Mouse (Mus musculus) spleen, adult 12 weeks (tissue): ENCODE measurements around the gene Ccdc160.

Experiments
- DNase-seq: peaks from one replicate; pipeline ENCODE4 v3.0.0; 2022; ENCODE audit warnings: low spot score

Gene Ccdc160

DNA sequence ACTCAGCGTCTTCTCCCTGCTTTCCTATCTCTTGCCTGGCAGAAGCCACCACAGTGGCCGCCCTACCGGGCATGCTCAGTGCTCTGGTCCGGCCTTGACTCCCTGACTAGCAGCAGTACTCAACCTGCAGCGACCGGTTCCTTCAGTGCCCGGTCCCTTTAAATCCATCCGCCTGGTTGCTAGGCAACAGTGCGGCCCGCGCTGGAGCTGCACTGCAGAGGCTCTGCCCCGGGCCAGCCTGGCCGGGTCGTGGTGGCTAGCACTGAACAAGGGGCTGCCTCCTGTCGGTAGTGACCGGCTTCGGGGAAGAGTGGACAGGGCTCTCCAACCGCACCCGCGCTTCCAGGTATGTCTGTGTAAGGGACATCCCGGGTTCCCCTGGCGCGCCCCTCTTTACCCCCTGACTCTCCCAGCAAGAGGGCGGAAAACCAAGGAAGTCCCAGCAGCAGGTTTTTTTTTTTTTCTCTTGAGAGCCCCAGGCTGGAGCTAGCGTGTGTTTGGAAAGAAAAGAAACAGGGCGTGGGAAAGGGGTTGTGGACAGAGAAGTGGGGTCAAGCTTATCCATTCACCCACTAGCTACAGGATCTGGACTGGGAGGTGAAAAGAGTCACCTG lies at the start of gene Ccdc160:
Gene Ccdc160, plus strand, starts transcription at position 221 of the 614 bp plus-strand sequence.
- DNase-seq: no peak

DNA sequence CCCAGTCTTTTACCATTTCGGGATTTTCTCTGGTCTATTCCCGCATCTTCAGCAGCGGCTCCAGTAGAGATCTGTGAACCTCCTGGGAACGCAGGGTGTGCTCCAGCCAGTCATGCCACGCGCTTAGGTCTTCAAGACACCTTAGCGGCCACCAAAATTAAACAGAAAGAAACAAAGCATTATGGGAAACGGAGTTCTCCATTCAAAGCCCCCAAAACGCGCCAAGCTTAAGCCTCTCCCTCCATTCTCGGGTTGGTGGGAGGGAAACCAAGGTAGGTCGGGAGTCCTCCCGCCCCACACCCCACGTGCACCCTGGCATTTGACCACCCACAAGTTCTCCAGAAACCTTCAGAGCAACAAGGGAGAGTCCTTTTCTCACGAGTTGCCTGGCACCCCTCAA lies 47.2 kb upstream of the Ccdc160 start:
- no peak for DNase-seq

DNA sequence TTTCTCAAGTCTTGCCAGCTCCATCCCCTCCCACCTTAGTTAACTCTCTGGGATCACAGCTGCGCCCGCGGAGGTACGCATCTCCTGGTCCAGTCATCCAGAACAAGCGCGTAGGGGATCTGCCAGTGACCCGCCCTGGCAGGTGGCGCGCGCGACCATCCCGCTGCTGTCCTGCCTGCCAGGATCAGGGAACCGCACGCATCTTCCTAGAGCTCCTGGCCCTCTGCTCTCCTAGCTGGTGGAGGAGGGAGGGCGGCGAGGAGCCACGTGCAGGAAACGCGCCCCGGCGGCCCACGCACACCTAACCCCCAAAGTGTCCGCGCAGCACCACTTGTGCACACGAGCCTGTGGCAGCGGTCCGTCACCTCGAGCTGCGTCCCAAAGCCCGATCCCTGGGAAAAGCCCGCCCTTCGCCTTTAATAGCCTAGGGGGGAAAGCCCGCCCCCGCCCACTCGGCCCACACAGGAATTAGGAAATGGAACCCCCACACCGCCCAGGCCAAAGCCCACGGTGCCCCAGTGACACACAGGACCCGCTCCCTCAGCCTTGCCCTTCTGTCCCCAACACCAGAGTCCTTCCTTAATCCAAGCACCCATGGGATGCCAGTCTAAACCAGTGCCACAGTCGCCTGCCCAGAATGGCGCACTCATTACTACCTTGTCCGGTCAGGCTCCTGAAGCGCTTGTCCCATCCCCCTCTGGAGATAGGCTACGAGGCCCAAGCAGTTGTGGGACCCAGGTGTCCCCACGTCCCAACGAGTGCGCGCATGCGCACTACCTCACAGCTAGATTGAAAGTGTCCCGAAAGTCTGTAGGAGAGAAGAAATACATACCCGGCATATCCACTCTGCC lies 46.6 kb upstream of the Ccdc160 start:
- no peak for DNase-seq

DNA sequence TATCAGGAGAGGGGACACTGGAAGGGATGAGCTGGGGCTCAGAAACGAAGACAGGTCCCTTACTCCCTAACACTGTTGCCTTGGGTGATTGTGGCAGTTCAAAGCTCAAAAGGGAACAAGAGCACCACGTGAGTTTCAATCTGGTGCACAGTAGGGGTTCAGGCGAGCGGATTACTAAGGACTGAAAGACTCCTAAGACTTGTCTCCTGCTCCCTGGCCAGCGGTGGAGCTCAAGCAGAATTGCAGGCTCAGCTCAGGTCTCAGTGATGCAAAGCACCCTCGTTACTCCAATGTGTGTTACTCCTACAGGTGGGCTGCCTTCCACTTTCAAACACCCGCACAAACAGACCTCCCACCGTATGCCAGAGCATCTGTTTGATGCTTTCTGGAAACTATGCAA lies 45.5 kb upstream of the Ccdc160 start:
- DNase-seq: no peak

DNA sequence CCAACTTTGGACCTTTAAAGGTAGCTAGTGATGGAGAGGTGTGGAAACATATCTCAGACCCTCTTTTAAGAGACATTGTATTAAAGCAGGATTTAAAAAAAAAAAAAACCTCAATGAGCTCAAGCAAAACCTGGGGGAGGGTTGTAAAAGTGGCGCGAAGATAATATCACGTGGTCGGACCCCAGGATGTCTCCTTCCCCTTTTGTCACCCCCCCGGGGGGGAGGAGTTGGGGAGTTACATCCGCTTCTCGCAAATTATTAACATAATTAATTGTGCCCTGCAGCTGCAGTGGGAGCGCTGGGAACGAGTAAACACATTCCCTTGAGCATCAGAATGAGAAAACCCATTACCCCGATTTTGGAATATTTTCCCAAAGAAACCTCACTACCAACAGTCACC lies 45.1 kb upstream of the Ccdc160 start:
- no peak for DNase-seq

DNA sequence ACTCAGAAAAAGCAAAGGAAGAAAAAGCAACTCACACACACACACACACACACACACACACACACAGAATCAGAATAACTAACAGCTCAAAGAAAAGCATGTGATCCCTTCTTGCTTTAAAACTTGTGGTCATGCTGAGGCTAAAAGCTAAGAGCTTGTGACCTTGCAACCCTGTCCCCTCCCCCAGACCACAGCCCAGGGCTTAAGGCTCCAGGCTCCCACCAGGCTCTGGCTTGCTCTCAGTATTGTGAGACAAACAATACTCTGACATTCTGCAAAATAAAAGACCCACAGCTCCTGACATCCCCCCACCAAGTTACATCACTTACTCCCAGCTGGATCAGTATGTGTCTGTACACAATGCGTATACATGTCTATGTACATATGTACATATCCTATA lies 44.2 kb upstream of the Ccdc160 start:
- DNase-seq: no peak

DNA sequence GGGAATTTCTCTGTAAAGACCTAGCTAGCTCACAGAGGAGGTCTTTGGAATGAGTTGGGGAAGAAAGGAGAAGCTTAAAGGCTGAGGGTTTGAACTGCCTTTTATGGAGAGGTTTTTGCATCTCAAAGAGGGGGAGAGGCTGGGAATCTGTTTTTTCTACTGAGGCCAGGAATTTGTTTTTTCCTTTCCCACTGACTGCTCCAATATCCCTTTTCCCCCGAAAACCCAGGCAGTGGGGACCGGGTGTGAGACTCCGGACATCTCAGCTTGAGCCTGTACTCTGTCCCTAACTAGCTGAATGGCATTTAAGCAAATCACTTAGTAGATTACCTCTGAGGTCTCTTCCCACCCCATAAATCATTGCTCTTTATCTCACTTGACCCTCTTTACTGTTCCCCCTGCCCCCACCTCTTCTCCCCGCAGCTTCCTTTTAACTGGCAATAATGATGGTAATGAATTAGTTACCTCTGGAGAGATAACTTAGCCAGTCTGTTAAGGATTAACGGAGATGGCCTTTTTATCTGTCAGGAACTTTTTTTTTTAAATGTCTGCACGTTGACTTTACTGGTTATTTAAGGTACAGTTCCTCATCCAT lies 37.4 kb upstream of the Ccdc160 start:
- DNase-seq: no peak

DNA sequence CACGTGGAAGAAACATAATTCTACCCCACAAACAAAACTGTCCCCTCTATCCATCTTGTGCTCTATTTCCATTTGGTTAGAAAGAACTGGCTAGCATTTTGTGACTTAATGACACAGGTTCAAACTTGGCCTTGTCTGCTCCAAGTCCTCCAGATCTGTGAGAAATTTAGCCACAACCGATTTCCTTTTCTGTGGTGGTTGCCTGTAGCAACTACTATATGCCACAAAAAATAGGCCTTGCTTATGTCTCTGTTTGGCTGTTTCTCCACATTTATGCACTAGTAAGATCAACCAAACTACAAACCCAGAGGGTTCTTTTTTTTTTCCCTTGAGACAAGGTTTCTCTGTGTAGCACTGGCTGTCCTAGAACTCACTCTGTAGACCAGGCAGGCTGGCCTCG lies 33.8 kb upstream of the Ccdc160 start:
- DNase-seq: no peak

DNA sequence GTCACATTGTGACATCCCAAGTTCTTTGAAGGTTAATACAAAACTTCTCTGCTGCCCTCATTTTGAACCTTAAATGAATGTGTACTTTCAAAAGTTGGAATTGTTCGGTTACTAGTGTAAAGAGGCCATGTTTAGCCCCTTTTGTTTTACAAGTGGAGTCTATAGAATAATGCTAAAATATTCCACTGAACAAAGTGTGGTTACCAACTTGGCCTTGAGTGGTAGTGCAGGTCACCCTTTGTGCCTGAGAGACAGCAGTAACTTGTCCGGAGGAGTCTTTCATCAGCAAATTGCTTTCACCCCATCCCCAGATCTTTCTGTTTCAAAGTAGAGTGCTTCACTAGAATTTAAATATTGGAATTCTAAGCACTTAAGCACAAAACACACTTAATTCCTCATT lies 31.8 kb upstream of the Ccdc160 start:
- DNase-seq: no peak

DNA sequence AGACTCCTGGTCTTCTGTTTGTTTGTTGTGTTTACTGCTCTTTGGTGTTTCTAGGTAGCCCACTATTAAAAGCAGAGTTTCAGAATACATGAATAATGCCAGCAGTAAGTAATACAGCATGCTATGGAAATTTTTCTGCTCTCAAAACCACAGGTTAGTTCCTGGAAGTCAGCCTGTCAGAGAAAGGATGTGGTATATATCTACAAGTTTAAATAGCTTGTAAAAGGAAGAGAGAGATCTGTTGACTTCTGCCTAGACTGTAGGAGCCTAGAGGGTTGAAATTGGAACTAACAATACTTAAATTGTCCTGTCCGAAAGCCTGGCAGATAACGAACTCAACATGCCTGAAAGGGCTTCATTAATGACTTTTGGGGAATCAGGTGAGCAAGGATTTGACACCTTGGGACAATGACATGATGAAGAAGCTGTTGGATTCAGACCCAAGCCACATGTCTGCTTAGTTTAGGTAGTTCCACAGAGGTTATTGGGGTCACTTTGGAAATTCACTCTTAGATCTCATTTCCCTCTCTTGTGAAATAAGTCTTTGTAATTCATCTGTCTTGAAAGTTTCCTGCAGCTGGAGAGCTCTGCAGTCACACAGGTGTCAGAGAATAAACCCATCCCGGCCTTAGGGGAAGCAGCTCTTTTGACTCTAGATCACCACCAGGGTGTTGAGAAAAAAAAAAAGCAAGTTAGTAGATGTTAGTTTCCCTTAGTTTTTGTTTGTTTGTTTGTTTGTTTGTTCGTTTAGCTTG lies 30.6 kb upstream of the Ccdc160 start:
- DNase-seq: no peak

DNA sequence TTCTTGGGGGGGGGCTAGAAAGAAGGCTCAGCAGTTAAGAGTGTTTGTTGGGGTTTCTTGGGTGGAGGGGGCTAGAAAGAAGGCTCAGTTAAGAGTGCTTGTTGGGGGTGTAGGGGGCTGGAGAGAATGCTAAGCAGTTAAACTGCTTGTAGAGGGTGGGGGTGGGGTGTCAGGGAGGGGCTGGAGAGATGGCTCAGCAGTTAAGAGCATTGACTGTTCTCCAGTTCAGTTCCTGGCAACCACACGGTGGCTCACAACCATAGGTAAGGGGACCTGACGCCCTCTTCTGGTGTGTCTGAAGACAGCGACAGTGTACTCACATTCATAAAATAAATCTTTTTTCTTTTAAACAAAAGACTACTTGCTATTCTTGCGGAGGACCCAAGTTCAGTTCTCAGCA lies 28.8 kb upstream of the Ccdc160 start:
- no peak for DNase-seq

DNA sequence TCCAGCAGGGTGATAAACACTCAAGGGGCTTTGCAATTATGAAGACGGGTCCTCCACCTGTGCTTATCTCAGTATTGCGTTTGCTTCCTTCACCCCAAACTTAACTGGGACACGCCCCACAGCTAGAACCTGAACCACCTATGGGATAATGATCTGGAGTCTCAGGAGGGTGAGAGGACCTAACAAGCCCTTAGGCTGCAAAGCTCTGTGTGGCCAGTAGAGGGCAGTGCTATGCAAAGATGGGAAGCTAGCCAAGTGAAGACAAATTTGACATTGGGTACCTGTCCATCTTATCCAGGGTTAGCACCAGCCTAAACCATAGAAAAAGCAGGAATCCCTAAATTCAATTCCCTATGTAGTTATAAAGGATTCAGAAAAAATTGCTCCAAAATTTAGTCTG lies 15.0 kb upstream of the Ccdc160 start:
- DNase-seq: no peak

DNA sequence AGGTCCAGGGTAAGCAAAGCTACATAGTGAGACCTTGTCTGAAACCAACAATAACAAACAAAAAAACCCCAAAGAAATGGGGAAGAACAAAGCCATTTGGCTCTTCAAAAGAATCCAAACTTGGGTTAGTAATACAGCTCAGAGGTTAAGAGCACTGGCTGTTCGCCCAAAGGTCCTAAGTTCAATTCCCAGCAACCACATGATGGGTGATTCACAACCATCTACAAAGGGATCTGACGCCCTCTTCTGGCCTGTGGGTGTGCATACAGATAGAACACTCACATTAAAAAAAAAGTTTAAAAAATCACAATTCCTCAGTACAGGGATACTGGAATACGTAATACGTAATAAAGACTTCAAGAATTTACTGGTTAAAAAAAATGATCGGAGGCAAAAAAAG lies 13.3 kb upstream of the Ccdc160 start:
- DNase-seq: no peak

DNA sequence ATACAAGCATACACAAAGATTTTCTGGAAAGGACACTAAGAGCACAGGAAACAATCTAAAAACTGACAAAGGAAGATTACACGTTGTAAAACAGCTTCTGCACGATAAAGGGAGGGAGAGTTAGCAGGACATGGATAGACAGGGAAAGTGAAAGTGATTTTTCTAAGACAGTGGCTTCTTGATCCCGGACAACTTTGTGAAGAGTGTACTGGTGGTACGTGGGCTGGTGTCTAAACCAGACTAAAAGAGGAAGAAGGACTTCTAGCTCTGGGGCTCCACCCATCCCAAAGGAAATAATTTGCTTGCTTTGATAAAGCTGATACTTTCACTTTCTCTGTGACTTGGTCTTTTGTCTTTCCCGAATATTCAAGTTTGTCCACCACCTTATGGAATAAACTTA lies 7.1 kb upstream of the Ccdc160 start:
- no peak for DNase-seq

DNA sequence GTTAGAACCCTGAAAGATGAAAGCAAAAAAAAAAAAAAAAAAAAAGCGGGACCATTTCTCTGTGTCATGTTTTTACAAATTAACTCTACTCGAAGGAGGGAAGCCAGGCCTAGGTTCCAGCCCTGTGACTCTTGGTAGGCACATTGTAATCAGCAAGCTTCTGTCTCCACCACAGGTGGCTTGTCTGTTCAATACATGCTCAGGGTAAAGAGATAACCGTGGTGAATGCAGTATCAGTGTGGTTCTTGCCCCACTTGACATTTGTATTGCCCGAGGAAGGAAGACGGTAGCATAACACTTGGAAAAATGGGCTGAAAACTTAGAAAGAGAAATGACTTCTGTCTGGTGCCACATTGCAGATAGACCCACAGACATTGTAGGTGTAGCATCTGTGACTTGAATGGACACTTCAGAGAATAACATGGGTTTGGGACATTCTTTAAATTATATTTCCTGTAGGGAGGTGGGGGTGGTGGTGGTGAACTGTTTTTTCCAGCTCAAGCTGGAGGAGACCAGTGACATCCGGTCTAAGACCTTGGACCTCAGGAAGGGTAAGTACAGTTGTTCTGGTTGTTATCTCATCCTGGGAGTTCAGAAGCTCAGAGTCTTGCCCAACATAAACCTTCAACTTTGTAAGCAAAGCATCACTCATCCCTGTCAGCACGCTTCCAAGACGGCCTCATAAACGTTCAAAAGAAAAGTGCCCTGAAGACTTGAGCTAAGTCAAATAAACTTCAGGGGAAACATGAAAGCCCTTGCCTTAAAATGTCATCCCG lies 1.1 kb downstream of the Ccdc160 start:
- no peak for DNase-seq

DNA sequence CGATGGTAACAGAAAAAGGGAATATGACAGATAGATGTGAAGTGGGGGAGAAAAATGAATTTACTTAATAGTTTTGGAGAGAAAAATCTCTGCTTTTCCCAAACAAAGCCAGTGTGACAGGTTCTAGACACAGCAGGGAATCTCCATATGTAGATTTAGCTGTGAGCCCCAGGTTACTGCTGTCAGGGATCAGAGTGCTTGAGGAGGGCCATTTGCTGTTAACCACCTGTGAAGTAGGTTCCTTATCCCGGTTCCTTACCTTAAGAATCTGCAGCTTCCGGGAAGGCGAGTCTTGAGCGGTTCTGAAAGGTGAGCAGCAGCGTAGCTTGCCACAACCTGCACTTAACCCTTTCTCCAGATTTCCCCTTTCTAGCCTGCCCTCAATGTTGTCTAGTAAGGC lies 1.9 kb downstream of the Ccdc160 start:
- DNase-seq: no peak

DNA sequence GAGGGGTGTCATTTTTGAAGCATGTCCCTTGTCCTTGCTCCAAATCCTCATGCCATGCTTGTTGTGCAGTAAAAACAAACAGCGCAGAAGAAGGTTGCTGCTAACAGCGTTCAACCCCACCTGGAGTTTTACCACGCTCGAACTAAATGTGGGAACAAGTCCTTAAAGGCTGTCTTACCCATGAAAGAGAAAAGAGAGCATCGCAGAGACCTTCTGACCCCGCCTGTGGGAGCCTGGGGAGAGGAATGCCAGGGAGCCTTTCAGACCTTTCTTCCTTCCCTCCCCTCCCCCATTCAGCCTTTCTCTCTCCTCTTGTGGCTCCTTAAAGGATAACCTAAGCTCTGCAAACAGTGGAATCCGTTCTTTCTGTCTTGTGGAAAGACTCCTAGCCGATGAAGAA lies 4.8 kb downstream of the Ccdc160 start:
- DNase-seq: no peak

DNA sequence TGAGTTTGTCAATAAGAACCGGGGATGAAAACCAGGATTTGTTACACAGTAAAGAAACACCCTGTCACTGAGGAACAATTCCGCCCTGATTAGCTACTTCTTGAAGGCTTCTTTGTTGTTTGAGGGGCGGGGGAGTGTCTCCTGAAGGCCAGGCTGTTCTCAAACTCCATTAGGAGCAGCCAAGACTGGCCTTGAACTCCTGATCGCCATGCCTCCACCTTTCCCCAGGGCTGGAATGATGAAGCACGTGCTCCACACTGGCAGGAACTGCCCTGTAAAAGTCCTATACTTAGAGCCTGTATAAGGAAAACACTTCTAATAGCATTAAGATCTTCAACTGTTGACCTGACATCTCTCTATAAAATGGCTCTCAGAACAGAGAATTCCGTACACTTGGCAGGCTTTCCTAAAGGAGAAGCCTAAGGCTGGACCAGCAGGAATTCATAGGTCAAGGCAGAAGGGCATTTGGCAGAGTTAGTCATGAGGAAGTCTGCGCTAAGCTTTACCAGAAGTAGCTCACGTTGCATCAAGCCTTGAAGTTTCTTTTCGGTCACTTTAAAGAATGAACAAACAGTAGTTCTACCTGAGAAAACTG lies 6.1 kb downstream of the Ccdc160 start:
- DNase-seq: no peak

DNA sequence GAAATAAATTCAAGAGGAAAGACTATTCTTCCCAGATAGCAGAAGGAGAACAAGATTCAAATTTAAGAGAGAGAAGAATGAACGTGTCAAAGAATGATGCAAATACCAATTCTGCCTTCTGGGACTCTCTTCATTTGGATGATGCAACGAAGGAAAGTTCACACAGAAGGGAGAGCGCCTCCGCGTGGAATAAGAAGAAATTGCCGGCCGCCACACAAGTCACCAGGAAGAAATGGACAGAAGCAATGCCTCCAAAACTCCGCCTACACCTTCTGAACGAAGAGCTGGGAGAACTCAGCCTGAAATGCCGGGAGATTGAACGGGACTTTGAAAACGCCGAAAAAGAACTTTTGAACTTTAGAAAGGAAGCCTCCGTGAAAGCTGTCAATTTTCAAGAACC lies 7.3 kb downstream of the Ccdc160 start:
- DNase-seq: no peak

DNA sequence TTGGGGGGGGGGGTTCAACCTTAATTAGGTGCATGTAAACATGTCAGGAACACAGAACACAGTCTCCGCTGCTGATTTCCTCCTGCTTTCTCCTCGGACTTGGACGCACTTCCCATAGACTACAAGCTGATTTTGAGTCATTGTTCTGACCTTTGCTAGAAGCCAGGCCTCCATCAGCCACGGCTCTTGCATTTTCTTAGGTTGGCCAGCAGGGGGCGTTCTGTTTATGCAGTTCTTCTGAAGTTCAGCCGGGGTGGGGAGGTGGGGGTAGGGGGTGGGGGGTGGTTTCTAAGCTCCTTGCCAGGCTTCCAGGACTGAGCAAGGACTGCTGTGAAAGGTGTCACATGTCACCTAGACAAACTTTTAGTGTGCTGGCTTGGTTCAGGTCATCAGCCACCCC lies 8.6 kb downstream of the Ccdc160 start:
- DNase-seq: no peak

DNA sequence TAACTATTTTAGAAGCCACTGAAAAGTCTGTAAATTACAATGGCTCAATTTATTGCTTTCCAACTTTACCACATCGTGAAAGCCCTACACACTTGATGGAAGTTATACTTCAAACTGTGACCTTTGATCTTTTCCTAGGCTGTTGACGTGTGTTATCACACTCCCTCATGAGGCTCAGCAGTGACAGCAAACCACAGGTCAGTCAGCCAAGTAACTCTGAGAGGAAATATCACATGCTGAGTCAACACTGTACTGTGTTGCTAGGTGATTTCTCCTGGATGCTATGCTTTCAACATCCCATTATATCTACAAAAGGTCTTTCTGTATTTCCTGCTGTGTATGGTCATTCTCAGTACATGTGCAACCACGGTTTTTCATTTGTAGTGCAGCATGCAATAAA lies 28.3 kb downstream of the Ccdc160 start:
- no peak for DNase-seq
